Mouse (Mus musculus) CD4-positive, CD25-positive, alpha-beta regulatory T cell (primary cell): Measurements from ENCODE around the gene Gdf1. TPM values are rescaled to one million over a fixed set of nuclear protein-coding genes. Genes with fewer than 3 reads are reported as not detected.

Experiments
- polyA plus RNA-seq: library from polyadenylated mRNA; unstranded; fragments of 100-300 nt; shearing (Covaris generic); gene quantifications from one replicate; pipeline ENCODE4 v1.2.1, GENCODE M21; 2017

Gene Gdf1
- polyA plus RNA-seq = 0.57 TPM

GRCm38 (mm10) chr8:70329124-70329834, at the start of gene Gdf1:
Gene Gdf1 (plus strand): TSS chr8:70329817.

GRCm38 (mm10) chr8:70282603-70283135, 46.9 kb upstream of the Gdf1 start, which contains the start of gene Homer3:
Gene Homer3 (plus strand): TSS chr8:70282827.

GRCm38 (mm10) chr8:70302358-70302890, 27.2 kb upstream of the Gdf1 start, which contains the start of the genes Ddx49 and Cope:
Gene Ddx49 (minus strand): TSS chr8:70302489.
Gene Cope (plus strand): TSS chr8:70302518.

GRCm38 (mm10) chr8:70315624-70316510, 13.8 kb upstream of the Gdf1 start, which contains the start of gene Cers1:
Gene Cers1 (plus strand): TSS chr8:70315775.

GRCm38 (mm10) chr8:70353194-70353817, 23.7 kb downstream of the Gdf1 start, which contains the start of gene Upf1:
Gene Upf1 (minus strand): TSS chr8:70353278.

GRCm38 (mm10) chr8:70373397-70374317, 44.0 kb downstream of the Gdf1 start, which contains the start of gene Comp:
Gene Comp (plus strand): TSS chr8:70373558.

Other genes starting within 250 kb of the Gdf1 start
- gene Hapln4, start 246.4 kb upstream of the Gdf1 start, polyA plus RNA-seq = not detected
- 0.02 TPM for gene Ncan, start 208.9 kb upstream of the Gdf1 start, polyA plus RNA-seq
- 60.4 TPM for gene Nr2c2ap, start 198.5 kb upstream of the Gdf1 start, polyA plus RNA-seq
- 35.4 TPM for gene Rfxank, start 190.7 kb upstream of the Gdf1 start, polyA plus RNA-seq
- 59.2 TPM for gene Borcs8, start 190.3 kb upstream of the Gdf1 start, polyA plus RNA-seq
- 1.3 TPM for gene Mef2b, start 190.1 kb upstream of the Gdf1 start, polyA plus RNA-seq
- 49.3 TPM for gene Tmem161a, start 157.5 kb upstream of the Gdf1 start, polyA plus RNA-seq
- gene Slc25a42, start 117.5 kb upstream of the Gdf1 start, polyA plus RNA-seq = 15.5 TPM
- gene Sugp2, start 95.6 kb upstream of the Gdf1 start, polyA plus RNA-seq = 44.0 TPM
- 11.7 TPM for gene Armc6, start 95.4 kb upstream of the Gdf1 start, polyA plus RNA-seq
- 6.7 TPM for gene Homer3, start 47.0 kb upstream of the Gdf1 start, polyA plus RNA-seq
- gene Ddx49, start 27.3 kb upstream of the Gdf1 start, polyA plus RNA-seq = 56.7 TPM
- 351 TPM for gene Cope, start 27.3 kb upstream of the Gdf1 start, polyA plus RNA-seq
- not detected for gene Cers1, start 14.0 kb upstream of the Gdf1 start, polyA plus RNA-seq
- 90.9 TPM for gene Upf1, start 23.5 kb downstream of the Gdf1 start, polyA plus RNA-seq
- 2.5 TPM for gene Comp, start 43.7 kb downstream of the Gdf1 start, polyA plus RNA-seq
- 16.7 TPM for gene Crtc1, start 109.8 kb downstream of the Gdf1 start, polyA plus RNA-seq
- gene Klhl26, start 147.2 kb downstream of the Gdf1 start, polyA plus RNA-seq = 19.3 TPM
- gene Tmem59l, start 157.5 kb downstream of the Gdf1 start, polyA plus RNA-seq = not detected
- not detected for gene Crlf1, start 163.3 kb downstream of the Gdf1 start, polyA plus RNA-seq
- 108 TPM for gene Rex1bd, start 176.9 kb downstream of the Gdf1 start, polyA plus RNA-seq
- 975 TPM for gene Uba52, start 181.0 kb downstream of the Gdf1 start, polyA plus RNA-seq
- 422 TPM for gene Fkbp8, start 197.9 kb downstream of the Gdf1 start, polyA plus RNA-seq
- 90.3 TPM for gene Kxd1, start 198.1 kb downstream of the Gdf1 start, polyA plus RNA-seq
- gene Ell, start 209.6 kb downstream of the Gdf1 start, polyA plus RNA-seq = 39.6 TPM